Mouse (Mus musculus) erythroblast, embryonic 14.5 days (primary cell): ENCODE results near the gene Zfhx2.

Experiments used
- GATA1 ChIP-seq: IDR thresholded peaks from 2 replicates; pipeline ENCODE4 v1.6.1; 2012; ENCODE audit warnings: low read length, inconsistent platforms, mixed read lengths
- TAL1 ChIP-seq: IDR thresholded peaks from 3 replicates; pipeline ENCODE4 v1.6.1; 2012; ENCODE audit warnings: low read length, inconsistent platforms, mixed read lengths

DNA sequence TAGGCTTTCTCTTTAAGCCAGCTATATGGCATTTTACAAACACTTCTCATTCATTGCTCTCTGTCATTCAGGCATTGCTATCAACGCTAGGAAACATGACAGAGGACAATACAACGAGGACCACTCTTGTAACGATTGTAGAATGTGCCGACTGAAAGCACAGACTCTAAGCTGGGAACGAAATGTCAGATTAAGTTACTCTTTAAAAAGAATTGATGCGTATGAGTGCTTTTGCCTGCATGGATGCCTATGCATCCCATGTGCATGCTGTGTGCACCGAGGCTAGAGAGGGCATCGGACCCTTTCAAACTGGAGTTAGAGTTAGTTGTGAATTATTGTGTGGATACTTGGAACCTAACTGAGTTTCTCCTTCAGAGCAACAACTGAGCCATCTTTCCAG lies 43.6 kb upstream of the Zfhx2 start:
- TF ChIP-seq GATA1 (no peak), TAL1 (no peak)
